Comparison of ENCODE assay signal across 9 mouse cellular contexts in the genomic region with DNA sequence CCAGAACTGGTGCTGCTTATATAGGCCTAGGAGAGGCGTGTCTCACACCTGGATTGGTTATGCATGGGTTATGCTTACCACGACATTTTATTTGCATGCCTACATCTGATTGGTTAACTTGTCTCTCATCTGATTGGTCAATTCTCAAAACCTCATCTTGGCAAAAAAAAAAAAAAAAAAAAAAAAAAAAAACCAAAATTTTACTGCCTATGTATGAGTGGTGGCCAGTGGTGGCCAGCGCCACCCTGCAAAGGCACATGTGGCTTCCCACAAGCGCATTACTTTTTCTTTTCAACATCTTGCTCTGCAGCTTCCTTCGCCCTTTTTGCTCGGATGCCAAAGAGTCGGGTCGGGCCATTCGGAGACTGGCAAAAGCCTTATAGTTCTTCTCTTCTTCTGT. TPM values are rescaled to one million over a fixed set of nuclear protein-coding genes. Genes with fewer than 3 reads are reported as not detected.
DNase-seq lines count a peak whose midpoint lies in the region; TF ChIP-seq lines count a peak whose summit lies in the region.
"Not testable (repeated sequence)": the region's sequence is repeated elsewhere in the genome, so short reads cannot be mapped to it uniquely, and the experiment has no call there.
"Had no signal": no experiment of that assay in that cellular context is flagged by ENCODE, and none has a peak within 500 bp of the region (broad histone marks: within the 10 kb centered on the region; RNA-seq: fewer than 3 reads in every experiment).

No protein-coding gene starts in this region.

- not testable (repeated sequence) for DNase-seq in ES-E14 (ENCODE audit: low read depth, low spot score); MEL (ENCODE audit: low read depth, low spot score)
- DNase-seq in R1 (ENCODE audit: low read depth, low spot score) = peak; percentile 20
- DNase-seq in heart, adult 11 months = peak; percentile 19

- not testable (repeated sequence) for H3K79me2 ChIP-seq in MEL (ENCODE audit: control insufficient read depth, insufficient read depth, low read length, poor library complexity)

- H3K27ac ChIP-seq in ES-E14 (ENCODE audit: insufficient read depth, low read depth, low read length, poor library complexity, severe bottlenecking); MEL (ENCODE audit: control insufficient read depth, low read depth, low read length): not testable (repeated sequence)

- TF ChIP-seq POLR2A in MEL (IDR thresholded peaks at IDR 0.05; ENCODE audit: control insufficient read depth in 1 of 2, insufficient read depth in 1 of 2, low read depth in 1 of 2, low read length in 2 of 2, poor library complexity in 1 of 2) = not testable (repeated sequence)

- not testable (repeated sequence) for TF ChIP-seq EP300 in MEL (IDR thresholded peaks at IDR 0.05; ENCODE audit: low read depth in 1 of 2, low read length in 2 of 2)

- in situ Hi-C loops in ES-E14 (cut with MboI; ENCODE audit: low sequenced_read_pairs in 2 of 2, unreplicated experiment in 2 of 2) = not testable (repeated sequence)

- not testable (repeated sequence) for H3K4me3 ChIP-seq in ES-E14 (ENCODE audit: insufficient read depth in 1 of 2, low read depth in 1 of 2, low read length in 2 of 2, poor library complexity in 1 of 2, severe bottlenecking in 1 of 2); MEL (ENCODE audit: control insufficient read depth in 1 of 2, insufficient read depth in 1 of 2, low read depth in 2 of 2, low read length in 2 of 2)

- not testable (repeated sequence) for H3K36me3 ChIP-seq in ES-E14 (ENCODE audit: control insufficient read depth, insufficient read depth, low read length, poor library complexity, severe bottlenecking); MEL (ENCODE audit: control insufficient read depth in 1 of 2, insufficient read depth in 2 of 2, low read length in 2 of 2)

- not testable (repeated sequence) for H3K27me3 ChIP-seq in MEL (ENCODE audit: control insufficient read depth in 1 of 2, insufficient read depth in 2 of 2, low read length in 2 of 2)

- not testable (repeated sequence) for H3K4me1 ChIP-seq in ES-E14 (ENCODE audit: control insufficient read depth in 2 of 2, insufficient read depth in 2 of 2, low read length in 2 of 2, poor library complexity in 1 of 2); MEL (ENCODE audit: control insufficient read depth in 1 of 2, insufficient read depth in 2 of 2, low read length in 2 of 2)

- TF ChIP-seq CTCF in MEL (IDR thresholded peaks at IDR 0.05 in 2 of 3, conservative IDR thresholded peaks at IDR 0.05 in 1 of 3; ENCODE audit: control insufficient read depth in 1 of 3, insufficient read depth in 1 of 3, low read depth in 2 of 3, low read length in 3 of 3, poor library complexity in 1 of 3, severe bottlenecking in 1 of 3) = not testable (repeated sequence)

- not testable (repeated sequence) for TF ChIP-seq RAD21 in MEL (IDR thresholded peaks at IDR 0.05; ENCODE audit: low read depth, low read length)

- not testable (repeated sequence) for H3K9ac ChIP-seq in ES-E14 (ENCODE audit: insufficient read depth, low read depth, low read length, poor library complexity, severe bottlenecking); MEL (ENCODE audit: control insufficient read depth, low read depth, low read length, poor library complexity, severe bottlenecking)

- not testable (repeated sequence) for H3K9me3 ChIP-seq in ES-E14 (ENCODE audit: control insufficient read depth, insufficient read depth, low read depth, low read length); MEL (replicated peaks; ENCODE audit: insufficient read depth, low read length)

TF ChIP-seq in ES-E14, 5 proteins besides CTCF, POLR2A, EP300 and RAD21:
- peak; percentile 87 for TF ChIP-seq ZNF384 (IDR thresholded peaks at IDR 0.05; ENCODE audit: low read depth, low read length)

TF ChIP-seq in MEL, 35 proteins besides CTCF, POLR2A, EP300 and RAD21:
- TF ChIP-seq ZNF384 (IDR thresholded peaks at IDR 0.05; ENCODE audit: low read depth, low read length) = peak; percentile 67
TF ChIP-seq in MEL: peak in this region for 1; not testable (repeated sequence) for 34.

RNA-seq across cellular contexts. Expression of gene Rnf149, which starts 19.9 kb away (rescaled TPM):
- 57.6 and 61.7 TPM in 2 replicates for total RNA-seq in ES-E14 (2012; rRNA removed)
- total RNA-seq in MEL (2012; rRNA removed) = 33.0 and 37.1 TPM in 2 replicates
- 10 to 100 TPM in 1 of 2 experiments, not detected in 1; 46.4 TPM for polyA plus RNA-seq in MEL (2012; ENCODE audit: insufficient read depth in 1 of 2, insufficient read length in 2 of 2, low read depth in 1 of 2, low replicate concordance in 2 of 2, missing spikeins in 1 of 2)

RNA-seq across cellular contexts. Expression of gene Creg2, which starts 54.1 kb away (rescaled TPM):
- total RNA-seq in ES-E14 (2012; rRNA removed) = 0.22 and 0.48 TPM in 2 replicates
- total RNA-seq in MEL (2012; rRNA removed) = not detected in 2 replicates
- not detected for polyA plus RNA-seq in MEL (2012; ENCODE audit: insufficient read depth in 1 of 2, insufficient read length in 2 of 2, low read depth in 1 of 2, low replicate concordance in 2 of 2, missing spikeins in 1 of 2)
- total RNA-seq: CH12.LX had no signal
- polyA plus RNA-seq: C2C12; CD4-positive, CD25-positive, alpha-beta regulatory T cell, adult 4 months; G1E; Patski had no signal
